Mouse (Mus musculus) retina, adult 2 months (tissue): ENCODE results near the gene Ifi204.
"Not testable (repeated sequence)": the region's sequence is repeated elsewhere in the genome, so short reads cannot be mapped to it uniquely, and the experiment has no call there.

Experiments
- DNase-seq: peaks from one replicate; pipeline ENCODE4 v3.0.0-alpha.2; 2012; ENCODE audit warnings: low read depth, low spot score

Gene Ifi204

GRCm38 (mm10) chr1:173766848-173767617 lies at the start of gene Ifi204:
Gene Ifi204, minus strand, starts transcription at chr1:173766943.
- DNase-seq, result not testable (repeated sequence)

- not testable (repeated sequence) for DNase-seq
These were observed 42.6 kb upstream of the Ifi204 start for GRCm38 (mm10) chr1:173809294-173809693.

DNA sequence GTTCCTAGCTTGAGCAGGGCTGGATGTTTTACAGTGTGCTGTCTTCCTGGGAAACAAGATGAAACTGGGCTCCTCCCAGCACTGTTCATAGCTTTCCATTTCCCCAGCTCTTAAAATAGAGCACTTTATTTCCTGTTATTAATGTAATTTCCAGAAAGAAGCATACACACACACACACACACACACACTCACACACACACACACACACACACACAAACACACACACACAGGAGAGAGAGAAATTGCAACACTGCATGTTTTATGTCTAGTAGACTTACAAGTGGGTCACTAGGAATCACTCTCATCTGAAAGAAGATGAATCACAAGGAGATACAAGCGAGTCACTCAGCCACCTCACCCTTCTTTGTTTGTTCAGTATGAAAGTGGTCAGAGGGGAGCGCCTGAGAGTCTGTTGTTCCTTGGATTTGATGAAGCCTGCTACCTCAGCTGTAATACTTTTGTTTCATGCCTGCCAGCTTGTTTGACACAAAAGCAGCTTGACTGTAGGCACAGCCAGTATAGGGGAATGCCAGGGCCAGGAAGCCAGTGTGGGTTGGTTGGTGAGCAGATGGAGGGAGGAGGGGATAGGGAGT lies 36.0 kb upstream of the Ifi204 start:
- not testable (repeated sequence) for DNase-seq

DNA sequence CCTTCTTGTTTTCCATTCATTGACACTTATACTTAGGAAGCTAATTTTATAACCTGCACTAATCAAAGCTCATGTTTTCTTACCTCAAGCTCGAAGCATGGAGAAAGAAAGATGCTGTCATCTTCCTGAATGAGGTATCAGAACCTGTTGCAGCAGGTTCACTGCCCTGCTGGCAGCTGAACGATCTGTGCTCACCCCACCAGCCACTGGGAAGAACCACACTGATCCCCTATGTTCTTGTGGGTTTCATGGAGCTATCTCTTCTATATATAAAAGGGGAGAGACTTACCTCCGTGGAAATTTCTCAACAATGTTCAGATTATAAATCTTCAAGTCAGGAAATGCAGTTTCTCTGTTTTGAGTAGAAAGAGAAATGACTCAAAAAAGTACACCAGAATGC lies 35.5 kb upstream of the Ifi204 start:
- DNase-seq, result not testable (repeated sequence)

DNA sequence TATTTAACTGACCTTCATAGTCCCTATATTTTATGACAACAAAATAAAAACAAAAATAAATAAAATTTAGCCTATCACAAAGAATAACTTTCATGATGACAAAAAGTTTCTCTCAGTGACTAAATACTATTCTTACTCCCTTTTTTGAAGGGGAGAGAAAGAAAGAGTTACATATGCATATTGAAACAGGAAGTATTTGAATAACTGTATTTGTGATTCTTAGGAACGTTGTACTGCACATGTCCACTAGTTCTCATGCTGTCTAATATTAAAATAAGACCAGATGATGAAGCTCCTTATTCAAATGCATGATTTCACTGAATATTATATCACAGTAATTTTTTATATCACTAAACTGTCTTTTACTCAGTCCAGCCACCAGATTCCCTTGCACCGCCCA lies 35.0 kb upstream of the Ifi204 start:
- DNase-seq, result not testable (repeated sequence)

GRCm38 (mm10) chr1:173773457-173773856 lies 6.7 kb upstream of the Ifi204 start:
- DNase-seq, result not testable (repeated sequence)

GRCm38 (mm10) chr1:173760032-173760431 lies 6.7 kb downstream of the Ifi204 start:
- not testable (repeated sequence) for DNase-seq

DNA sequence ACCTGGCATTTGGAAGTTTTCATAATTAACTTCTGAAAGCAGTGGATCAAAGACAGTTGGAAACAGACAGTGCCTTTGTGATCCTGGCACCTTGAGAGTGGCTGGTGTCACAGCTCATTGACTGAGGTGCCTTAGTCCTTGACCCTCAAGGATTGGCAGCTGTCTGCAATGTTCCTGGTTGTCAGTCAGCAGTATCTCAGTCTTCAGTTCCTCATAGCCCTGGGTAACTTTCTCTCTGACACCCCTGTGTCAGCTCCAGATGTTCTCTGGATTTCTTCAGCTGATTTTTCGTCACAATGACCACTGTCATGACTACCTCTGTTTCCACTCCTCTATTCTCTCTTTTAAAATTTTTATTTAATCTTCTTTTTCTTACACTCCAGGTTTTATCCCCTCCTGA lies 24.5 kb downstream of the Ifi204 start:
- DNase-seq, result no peak

DNA sequence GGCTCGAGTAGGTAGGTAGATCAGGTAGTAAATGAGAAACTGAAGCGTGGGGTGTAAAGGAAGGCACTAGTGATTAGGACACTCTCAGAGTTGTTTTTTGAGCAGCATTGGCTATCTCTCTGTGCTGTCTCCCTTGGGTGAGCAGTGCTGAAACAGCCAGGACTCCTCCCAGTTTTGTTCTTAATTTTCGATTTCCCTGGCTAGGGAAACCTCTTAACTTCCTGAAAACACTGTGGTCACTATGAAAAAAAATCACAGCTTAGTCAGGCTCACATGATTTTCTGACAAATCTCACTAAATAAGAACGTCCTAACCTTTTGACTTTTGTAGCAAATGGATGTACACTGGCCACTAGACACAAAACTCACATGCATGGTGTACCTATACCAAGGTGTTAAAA lies 25.1 kb downstream of the Ifi204 start, which contains the start of gene Ifi207:
Ifi207 (minus strand) TSS at position 92 of the 400 bp plus-strand sequence.
- no peak for DNase-seq

GRCm38 (mm10) chr1:173740537-173740936 lies 26.2 kb downstream of the Ifi204 start:
- DNase-seq, result no peak

DNA sequence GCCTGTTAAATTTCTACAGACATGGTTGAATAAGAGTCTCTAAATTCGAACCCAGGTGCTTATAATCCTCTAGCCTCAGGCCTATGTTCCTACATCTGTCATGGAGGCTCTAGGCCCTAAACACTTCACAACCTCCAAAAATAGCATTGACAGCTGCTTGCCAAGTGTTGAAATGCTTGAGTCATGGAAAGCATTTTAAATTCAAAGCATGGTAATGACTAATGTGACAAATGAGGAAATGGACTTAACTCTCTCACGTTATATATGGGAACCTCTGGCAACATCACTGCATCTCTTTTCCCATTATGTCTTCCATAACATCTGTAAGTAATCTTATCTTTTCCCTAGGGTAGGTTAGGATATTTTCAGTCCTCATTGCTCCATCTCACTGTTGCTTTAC lies 29.8 kb downstream of the Ifi204 start:
- no peak for DNase-seq

- not testable (repeated sequence) for DNase-seq
These were observed 31.7 kb downstream of the Ifi204 start for GRCm38 (mm10) chr1:173735015-173735414.

GRCm38 (mm10) chr1:173733219-173733618 lies 33.5 kb downstream of the Ifi204 start:
- DNase-seq, result no peak
